Mouse (Mus musculus): ENCODE data around the gene Fign. TPM values are rescaled to one million over a fixed set of nuclear protein-coding genes. Genes with fewer than 3 reads are reported as not detected.

Fign gene
- total and polyA plus RNA-seq, 2 experiments from 2014 or later: 5.5 to 11.0 TPM

DNA sequence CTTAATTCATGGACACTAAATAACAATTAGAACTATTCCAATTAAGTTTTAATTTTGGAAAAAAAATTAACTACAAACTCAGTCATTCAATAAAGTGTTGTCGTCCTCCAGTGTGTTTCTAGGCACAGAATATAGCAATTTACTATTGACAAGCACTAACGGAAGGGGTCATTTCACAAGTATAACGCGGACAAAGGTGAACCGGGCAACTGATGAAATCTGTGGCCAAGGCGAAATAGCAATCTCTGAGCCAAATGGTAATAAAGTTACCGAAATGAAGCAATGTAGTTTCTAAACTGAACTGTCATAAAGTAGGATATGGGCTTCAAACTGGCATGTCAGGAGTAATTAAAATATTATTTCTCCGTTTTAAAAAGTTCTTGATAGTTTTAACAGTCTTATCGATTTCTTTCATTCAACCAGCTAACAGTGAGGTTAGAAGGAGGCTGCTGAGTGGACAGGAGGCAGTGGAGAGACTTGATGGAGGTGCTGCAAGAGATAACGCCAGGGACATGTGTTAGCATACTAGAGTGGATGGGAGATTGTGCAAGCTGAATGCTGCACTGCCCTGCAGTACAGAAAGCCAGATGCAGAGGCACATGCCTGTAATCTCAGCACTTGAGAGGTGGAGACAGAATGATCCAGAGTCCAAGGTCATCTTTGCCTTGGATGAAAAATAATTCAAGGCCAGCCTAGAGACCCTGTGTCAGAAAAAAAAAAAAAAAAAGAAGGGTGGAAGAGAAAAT, 27.7 kb downstream of the Fign start:
- Histone ChIP-seq H3K9ac (replicated peaks; ENCODE audit: low read length) (no peak overlapping the region), H3K9me3 (ENCODE audit: low read length) (no peaks in the 10 kb centered on the region), H3K27me3 (ENCODE audit: insufficient read depth, low read length) (no peaks in the 10 kb centered on the region), H3K36me3 (ENCODE audit: insufficient read depth, low read length) (no peaks in the 10 kb centered on the region), H3K4me3 (ENCODE audit: low read length) (no peak overlapping the region), H3K4me1 (ENCODE audit: insufficient read depth, low read length) (no peaks in the 10 kb centered on the region), H3K4me2 (ENCODE audit: low read depth, low read length) (no peak overlapping the region), H3K27ac (no peak overlapping the region)
- DNase-seq (ENCODE audit: low spot score): no peak
- WGBS: 92% methylated on average over 10 of the region's 10 CpGs
- ATAC-seq: no peak
- TF ChIP-seq CTCF (IDR thresholded peaks at IDR 0.05; ENCODE audit: low read depth): no peak

DNA sequence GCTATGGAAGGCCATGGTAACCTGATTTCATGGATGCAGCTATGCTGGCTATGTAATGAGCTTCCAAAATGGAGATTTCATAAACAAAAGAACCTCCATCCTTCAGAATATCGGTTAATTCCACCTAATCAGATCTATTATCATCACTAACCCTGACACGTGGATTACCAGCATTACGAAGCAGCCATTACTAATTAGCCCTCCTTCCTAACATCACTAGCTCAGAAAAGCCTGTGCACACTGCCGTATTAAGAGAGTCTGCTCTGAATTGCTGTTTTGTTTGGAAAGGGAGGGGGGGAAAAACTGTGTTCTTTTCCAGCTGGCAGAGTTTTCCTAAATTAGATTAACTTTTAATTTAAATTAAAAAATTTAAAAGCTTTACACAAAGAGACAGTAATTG, 32.3 kb downstream of the Fign start:
- H3K4me3 ChIP-seq (ENCODE audit: low read length): no peak overlapping the region
- no peak overlapping the region for H3K27ac ChIP-seq
- ATAC-seq: no peak
- no peak for TF ChIP-seq CTCF (IDR thresholded peaks at IDR 0.05; ENCODE audit: low read depth)
- no peaks in the 10 kb centered on the region for H3K4me1 ChIP-seq (ENCODE audit: insufficient read depth, low read length)
- no peaks in the 10 kb centered on the region for H3K9me3 ChIP-seq (ENCODE audit: low read length)
- H3K9ac ChIP-seq (replicated peaks; ENCODE audit: low read length): no peak overlapping the region
- 43% methylated on average over 4 of the region's 4 CpGs for whole genome bisulfite sequencing
- no peaks in the 10 kb centered on the region for H3K27me3 ChIP-seq (ENCODE audit: insufficient read depth, low read length)
- H3K36me3 ChIP-seq (ENCODE audit: insufficient read depth, low read length): no peaks in the 10 kb centered on the region
- DNase-seq (ENCODE audit: low spot score): no peak
- no peak overlapping the region for H3K4me2 ChIP-seq (ENCODE audit: low read depth, low read length)

DNA sequence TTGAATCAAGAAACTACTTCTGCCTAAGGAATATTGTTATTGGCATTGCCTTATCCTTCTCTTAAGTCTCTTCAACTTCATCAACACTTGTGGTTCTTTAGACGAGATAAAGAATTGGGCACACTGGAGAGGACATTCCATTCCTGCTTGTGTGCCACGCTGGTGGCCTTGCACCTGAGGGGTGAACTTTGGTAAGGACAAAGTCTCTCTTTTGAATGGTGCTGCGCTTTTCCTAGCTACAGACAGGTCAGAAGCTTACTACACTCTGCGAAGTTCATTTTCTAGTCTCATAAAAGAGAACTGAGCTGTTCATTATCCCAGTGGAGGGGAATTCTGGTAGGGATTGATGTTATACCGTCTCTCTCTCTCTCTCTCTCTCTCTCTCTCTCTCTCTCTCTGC, 38.4 kb downstream of the Fign start:
- 91% methylated on average over 5 of the region's 5 CpGs for WGBS
- ATAC-seq (no peak), DNase-seq (ENCODE audit: low spot score) (no peak)
- Histone ChIP-seq H3K4me3 (ENCODE audit: low read length) (no peak overlapping the region), H3K9ac (replicated peaks; ENCODE audit: low read length) (no peak overlapping the region), H3K9me3 (ENCODE audit: low read length) (no peaks in the 10 kb centered on the region), H3K27ac (no peak overlapping the region), H3K4me1 (ENCODE audit: insufficient read depth, low read length) (no peaks in the 10 kb centered on the region), H3K36me3 (ENCODE audit: insufficient read depth, low read length) (no peaks in the 10 kb centered on the region), H3K4me2 (ENCODE audit: low read depth, low read length) (no peak overlapping the region), H3K27me3 (ENCODE audit: insufficient read depth, low read length) (no peaks in the 10 kb centered on the region)
- no peak for TF ChIP-seq CTCF (IDR thresholded peaks at IDR 0.05; ENCODE audit: low read depth)

DNA sequence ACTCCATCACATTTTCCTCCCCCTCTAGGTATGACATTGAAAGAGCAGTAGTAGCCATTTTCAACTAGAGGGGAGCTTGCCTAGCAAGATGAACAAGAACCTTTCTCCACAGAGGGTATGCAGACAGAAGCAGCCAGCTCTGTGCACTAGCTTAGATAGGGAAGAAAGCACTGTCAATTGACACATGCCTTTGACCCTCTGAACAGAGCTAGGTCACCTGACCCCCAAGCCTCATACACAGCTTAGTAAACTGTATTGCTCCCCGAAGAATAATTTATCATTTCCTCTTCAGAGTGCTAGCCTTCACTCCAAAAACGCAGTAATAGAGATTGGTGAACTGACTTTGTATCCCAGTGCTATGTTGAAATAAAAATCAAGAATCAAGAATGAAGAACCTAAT, 49.7 kb downstream of the Fign start:
- no peak for ATAC-seq

DNA sequence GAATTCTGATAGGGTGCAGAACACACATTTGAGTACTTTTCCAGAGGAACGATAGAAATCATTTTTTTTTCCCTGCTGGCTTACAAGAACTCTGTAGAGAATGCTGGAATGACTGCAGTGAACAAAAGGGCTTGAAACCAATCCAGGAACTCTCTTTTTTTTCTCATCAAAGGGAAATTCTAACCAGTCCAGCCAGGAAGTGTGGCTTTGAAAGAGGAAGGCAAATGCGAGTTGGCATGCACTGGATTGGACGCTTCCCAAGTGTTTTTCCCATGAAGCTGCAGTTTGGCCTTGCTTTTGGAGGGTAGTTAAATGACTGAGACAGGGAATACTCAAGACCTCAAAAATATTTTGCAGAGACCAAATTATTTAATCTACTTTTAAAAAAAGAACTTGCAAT, 54.7 kb downstream of the Fign start:
- Histone ChIP-seq H3K27ac (no peak overlapping the region), H3K9ac (replicated peaks; ENCODE audit: low read length) (no peak overlapping the region), H3K4me3 (ENCODE audit: low read length) (no peak overlapping the region), H3K4me1 (ENCODE audit: insufficient read depth, low read length) (no peaks in the 10 kb centered on the region), H3K4me2 (ENCODE audit: low read depth, low read length) (no peak overlapping the region), H3K9me3 (ENCODE audit: low read length) (no peaks in the 10 kb centered on the region), H3K36me3 (ENCODE audit: insufficient read depth, low read length) (no peaks in the 10 kb centered on the region), H3K27me3 (ENCODE audit: insufficient read depth, low read length) (no peaks in the 10 kb centered on the region)
- peak; percentile 80 for DNase-seq (ENCODE audit: low spot score)
- WGBS: 27% methylated on average over 3 of the region's 3 CpGs
- TF ChIP-seq CTCF (IDR thresholded peaks at IDR 0.05; ENCODE audit: low read depth): no peak
- ATAC-seq: no peak

More for the DNA sequence above, 49.7 kb downstream of the Fign start:
- Histone ChIP-seq H3K9me3 (ENCODE audit: low read length) (no peaks in the 10 kb centered on the region), H3K36me3 (ENCODE audit: insufficient read depth, low read length) (no peaks in the 10 kb centered on the region), H3K27me3 (ENCODE audit: insufficient read depth, low read length) (no peaks in the 10 kb centered on the region), H3K4me2 (ENCODE audit: low read depth, low read length) (no peak overlapping the region), H3K9ac (replicated peaks; ENCODE audit: low read length) (no peak overlapping the region), H3K4me1 (ENCODE audit: insufficient read depth, low read length) (no peaks in the 10 kb centered on the region), H3K27ac (no peak overlapping the region), H3K4me3 (ENCODE audit: low read length) (no peak overlapping the region)
- no peak for DNase-seq (ENCODE audit: low spot score)
- 79% methylated on average over 2 of the region's 2 CpGs for WGBS
- no peak for TF ChIP-seq CTCF (IDR thresholded peaks at IDR 0.05; ENCODE audit: low read depth)

DNA sequence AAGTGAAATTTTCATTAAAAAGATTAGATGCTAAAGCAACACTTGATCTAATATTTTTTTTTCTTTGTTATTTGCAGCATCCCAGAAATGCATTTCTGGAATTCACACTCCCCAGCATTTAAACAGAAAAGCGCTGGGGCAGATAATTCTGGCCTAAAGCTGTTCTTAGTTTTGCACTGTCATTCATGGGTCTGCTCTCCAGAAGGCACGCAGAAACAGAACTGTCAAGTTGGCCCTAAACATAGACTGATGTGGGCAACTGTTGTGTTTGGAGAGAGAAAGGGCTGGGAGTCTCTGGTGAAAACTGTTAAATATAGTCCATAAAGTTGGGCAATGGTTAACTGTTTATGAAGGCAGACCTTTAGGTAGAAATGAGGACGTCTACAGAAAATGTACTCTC, 62.4 kb downstream of the Fign start:
- Histone ChIP-seq H3K36me3 (ENCODE audit: insufficient read depth, low read length) (no peaks in the 10 kb centered on the region), H3K27me3 (ENCODE audit: insufficient read depth, low read length) (no peaks in the 10 kb centered on the region), H3K4me2 (ENCODE audit: low read depth, low read length) (no peak overlapping the region), H3K9ac (replicated peaks; ENCODE audit: low read length) (no peak overlapping the region), H3K4me1 (ENCODE audit: insufficient read depth, low read length) (no peaks in the 10 kb centered on the region), H3K4me3 (ENCODE audit: low read length) (no peak overlapping the region), H3K27ac (no peak overlapping the region), H3K9me3 (ENCODE audit: low read length) (no peaks in the 10 kb centered on the region)
- 65% methylated on average over 3 of the region's 3 CpGs for WGBS
- no peak for TF ChIP-seq CTCF (IDR thresholded peaks at IDR 0.05; ENCODE audit: low read depth)
- no peak for ATAC-seq
- no peak for DNase-seq (ENCODE audit: low spot score)

DNA sequence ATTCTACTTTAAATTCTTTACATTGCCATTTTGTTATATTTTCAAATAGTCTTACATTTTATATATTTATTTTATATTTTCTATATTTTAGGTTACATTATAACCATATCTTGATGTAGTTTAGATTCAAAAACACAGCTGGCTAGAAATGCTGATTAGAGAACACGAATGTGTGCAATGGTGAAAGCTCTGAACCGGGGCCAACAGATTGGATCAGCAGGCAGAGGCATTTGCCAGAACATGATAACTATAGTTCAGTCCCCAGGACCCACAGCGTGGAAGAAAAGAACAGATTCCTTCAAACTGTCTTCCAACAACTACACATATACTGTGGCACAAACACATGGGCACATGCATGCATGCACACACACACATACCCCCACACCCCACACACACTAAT, 64.0 kb downstream of the Fign start:
- WGBS: 65% methylated on average over 3 of the region's 3 CpGs
- H3K27ac ChIP-seq: no peak overlapping the region
- H3K27me3 ChIP-seq (ENCODE audit: insufficient read depth, low read length): no peaks in the 10 kb centered on the region
- H3K4me1 ChIP-seq (ENCODE audit: insufficient read depth, low read length): no peaks in the 10 kb centered on the region
- H3K9me3 ChIP-seq (ENCODE audit: low read length): no peaks in the 10 kb centered on the region
- H3K4me3 ChIP-seq (ENCODE audit: low read length): no peak overlapping the region
- no peak overlapping the region for H3K9ac ChIP-seq (replicated peaks; ENCODE audit: low read length)
- H3K36me3 ChIP-seq (ENCODE audit: insufficient read depth, low read length): no peaks in the 10 kb centered on the region
- no peak overlapping the region for H3K4me2 ChIP-seq (ENCODE audit: low read depth, low read length)
- TF ChIP-seq CTCF (IDR thresholded peaks at IDR 0.05; ENCODE audit: low read depth): no peak
- ATAC-seq (no peak), DNase-seq (ENCODE audit: low spot score) (peak; percentile 32)

Measured in hindbrain, postnatal 0 days (tissue).